Mouse (Mus musculus): ENCODE data around the gene Cyp21a1.
A peak's percentile ranks its signal among the peaks of the same experiment; 100 is the strongest.
"Not testable (repeated sequence)": the region's sequence is repeated elsewhere in the genome, so short reads cannot be mapped to it uniquely, and the experiment has no call there.

The Cyp21a1 gene

GRCm38 (mm10) chr17:34804871-34805562 lies 656 bp upstream of the Cyp21a1 start:
- no peak for DNase-seq (ENCODE audit: low read depth, low spot score)

GRCm38 (mm10) chr17:34803367-34803766 lies 994 bp downstream of the Cyp21a1 start:
- not testable (repeated sequence) for DNase-seq (ENCODE audit: low read depth, low spot score)

- not testable (repeated sequence) for DNase-seq (ENCODE audit: low read depth, low spot score)
Measured at GRCm38 (mm10) chr17:34802756-34803155, 1.6 kb downstream of the Cyp21a1 start.

GRCm38 (mm10) chr17:34800781-34801305 lies 3.5 kb downstream of the Cyp21a1 start:
- not testable (repeated sequence) for DNase-seq (ENCODE audit: low read depth, low spot score)

GRCm38 (mm10) chr17:34799531-34799925 lies 4.8 kb downstream of the Cyp21a1 start:
- DNase-seq (ENCODE audit: low read depth, low spot score): no peak

GRCm38 (mm10) chr17:34798866-34799530 lies 5.4 kb downstream of the Cyp21a1 start:
- DNase-seq (ENCODE audit: low read depth, low spot score): no peak

- not testable (repeated sequence) for DNase-seq (ENCODE audit: low read depth, low spot score)
Measured at GRCm38 (mm10) chr17:34798071-34798470, 6.3 kb downstream of the Cyp21a1 start.

- not testable (repeated sequence) for DNase-seq (ENCODE audit: low read depth, low spot score)
Measured at GRCm38 (mm10) chr17:34797211-34797995, 7.0 kb downstream of the Cyp21a1 start.

GRCm38 (mm10) chr17:34796311-34797140 lies 7.8 kb downstream of the Cyp21a1 start:
- DNase-seq (ENCODE audit: low read depth, low spot score): no peak

GRCm38 (mm10) chr17:34795633-34796032 lies 8.7 kb downstream of the Cyp21a1 start:
- peak; percentile 7 for DNase-seq (ENCODE audit: low read depth, low spot score)

- no peak for DNase-seq (ENCODE audit: low read depth, low spot score)
Measured at GRCm38 (mm10) chr17:34795016-34795415, 9.3 kb downstream of the Cyp21a1 start.

- peak; percentile 74 for DNase-seq (ENCODE audit: low read depth, low spot score)
Measured at GRCm38 (mm10) chr17:34777680-34778325, 26.6 kb downstream of the Cyp21a1 start.

GRCm38 (mm10) chr17:34761471-34761870 lies 42.9 kb downstream of the Cyp21a1 start:
- DNase-seq (ENCODE audit: low read depth, low spot score): no peak
